Mouse (Mus musculus): ENCODE results near the gene Ism2. TPM values are rescaled to one million over a fixed set of nuclear protein-coding genes. Genes with fewer than 3 reads are reported as not detected.

Ism2 gene
- polyA plus RNA-seq, 1 experiment from 2014 or later, result 0.34 TPM

DNA sequence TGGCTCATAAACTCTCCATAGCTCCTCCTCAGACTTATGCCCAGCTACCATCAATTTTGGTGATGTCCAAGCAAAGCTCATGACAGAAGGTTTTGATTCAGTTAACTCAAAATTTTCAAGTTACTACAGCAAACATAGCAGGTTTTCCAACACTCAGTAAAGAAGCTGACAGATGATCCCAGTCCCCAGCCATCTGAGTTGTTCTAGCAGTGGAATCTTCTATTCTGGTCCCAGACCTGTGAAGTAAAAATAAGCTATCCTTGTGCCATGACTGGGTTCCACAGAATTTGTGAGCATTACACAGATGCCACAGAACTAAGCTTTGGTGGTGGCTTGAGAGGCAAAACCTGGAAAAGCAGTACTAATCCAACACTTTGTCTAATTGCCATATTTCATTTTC lies 34.3 kb upstream of the Ism2 start:
- DNase-seq (ENCODE audit: low spot score), result no peak
- Histone ChIP-seq H3K36me3 (ENCODE audit: control insufficient read depth, insufficient read depth, low read length) (no peaks in the 10 kb centered on the region), H3K27ac (replicated peaks) (no peak overlapping the region), H3K9ac (ENCODE audit: low read length) (no peak overlapping the region), H3K4me3 (ENCODE audit: low read depth, low read length) (no peak overlapping the region), H3K9me3 (ENCODE audit: control insufficient read depth, low read length) (no peaks in the 10 kb centered on the region), H3K4me2 (replicated peaks; ENCODE audit: low read depth) (no peak overlapping the region), H3K27me3 (ENCODE audit: control insufficient read depth, insufficient read depth, low read length) (no peaks in the 10 kb centered on the region), H3K4me1 (replicated peaks; ENCODE audit: control insufficient read depth, insufficient read depth) (no peaks in the 10 kb centered on the region)
- ATAC-seq (ENCODE audit: low FRiP score, low TSS enrichment), result no peak
- TF ChIP-seq CTCF (IDR thresholded peaks at IDR 0.05; ENCODE audit: low read depth) (no peak), EP300 (optimal IDR thresholded peaks at IDR 0.05) (no peak)

DNA sequence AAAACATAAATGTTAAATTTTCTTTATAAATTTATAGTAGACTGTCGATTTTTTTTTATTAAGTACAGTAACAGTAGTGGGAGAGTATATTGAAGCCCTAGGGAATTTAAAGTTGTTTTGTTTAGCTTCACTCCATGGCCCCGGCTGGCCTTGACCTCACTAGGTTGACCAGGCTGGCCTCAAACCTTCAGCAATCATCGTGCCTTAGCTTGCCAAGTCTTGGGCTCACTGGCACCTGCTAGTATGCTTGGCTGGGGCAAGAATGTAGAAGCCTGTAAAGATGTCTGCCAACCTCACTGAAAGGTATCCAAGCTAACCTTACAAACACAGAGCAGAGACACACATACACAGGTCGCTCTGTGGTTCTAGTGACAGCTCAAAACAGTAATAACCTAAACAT lies 33.0 kb upstream of the Ism2 start:
- Histone ChIP-seq H3K27ac (replicated peaks) (no peak overlapping the region), H3K4me1 (replicated peaks; ENCODE audit: control insufficient read depth, insufficient read depth) (no peaks in the 10 kb centered on the region), H3K9me3 (ENCODE audit: control insufficient read depth, low read length) (no peaks in the 10 kb centered on the region), H3K36me3 (ENCODE audit: control insufficient read depth, insufficient read depth, low read length) (no peaks in the 10 kb centered on the region), H3K9ac (ENCODE audit: low read length) (no peak overlapping the region), H3K4me3 (ENCODE audit: low read depth, low read length) (no peak overlapping the region), H3K4me2 (replicated peaks; ENCODE audit: low read depth) (no peak overlapping the region), H3K27me3 (ENCODE audit: control insufficient read depth, insufficient read depth, low read length) (no peaks in the 10 kb centered on the region)
- DNase-seq (ENCODE audit: low spot score) (no peak), ATAC-seq (ENCODE audit: low FRiP score, low TSS enrichment) (no peak)
- 73% methylated on average over 4 of the region's 4 CpGs for WGBS
- no peak for TF ChIP-seq EP300 (optimal IDR thresholded peaks at IDR 0.05)
- no peak for TF ChIP-seq CTCF (IDR thresholded peaks at IDR 0.05; ENCODE audit: low read depth)

DNA sequence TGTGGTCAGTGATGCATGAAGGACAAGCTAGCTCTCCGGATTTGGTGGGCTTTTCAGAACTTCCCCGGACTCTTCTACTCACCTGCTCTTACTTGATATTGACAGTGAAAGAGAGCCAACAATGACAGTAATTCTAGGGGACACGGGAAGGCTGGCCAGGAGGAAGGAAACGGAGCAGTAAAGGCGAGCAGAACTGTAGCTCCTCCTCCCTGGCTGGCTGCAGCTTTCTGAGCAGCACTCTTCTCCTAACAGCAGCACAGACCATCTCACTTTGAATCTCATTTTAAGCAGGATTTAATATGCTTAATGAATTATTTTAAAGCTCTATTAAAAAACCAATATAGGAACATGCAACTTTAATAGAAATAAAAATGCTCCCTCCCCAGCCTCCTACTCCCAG lies 32.4 kb upstream of the Ism2 start:
- Histone ChIP-seq H3K4me3 (ENCODE audit: low read depth, low read length) (no peak overlapping the region), H3K27me3 (ENCODE audit: control insufficient read depth, insufficient read depth, low read length) (no peaks in the 10 kb centered on the region), H3K4me1 (replicated peaks; ENCODE audit: control insufficient read depth, insufficient read depth) (no peaks in the 10 kb centered on the region), H3K9ac (ENCODE audit: low read length) (no peak overlapping the region), H3K4me2 (replicated peaks; ENCODE audit: low read depth) (no peak overlapping the region), H3K27ac (replicated peaks) (no peak overlapping the region), H3K36me3 (ENCODE audit: control insufficient read depth, insufficient read depth, low read length) (no peaks in the 10 kb centered on the region), H3K9me3 (ENCODE audit: control insufficient read depth, low read length) (no peaks in the 10 kb centered on the region)
- TF ChIP-seq CTCF (IDR thresholded peaks at IDR 0.05; ENCODE audit: low read depth) (no peak), EP300 (optimal IDR thresholded peaks at IDR 0.05) (no peak)
- WGBS, result 46% methylated on average over 5 of the region's 5 CpGs
- ATAC-seq (ENCODE audit: low FRiP score, low TSS enrichment) (no peak), DNase-seq (ENCODE audit: low spot score) (no peak)

DNA sequence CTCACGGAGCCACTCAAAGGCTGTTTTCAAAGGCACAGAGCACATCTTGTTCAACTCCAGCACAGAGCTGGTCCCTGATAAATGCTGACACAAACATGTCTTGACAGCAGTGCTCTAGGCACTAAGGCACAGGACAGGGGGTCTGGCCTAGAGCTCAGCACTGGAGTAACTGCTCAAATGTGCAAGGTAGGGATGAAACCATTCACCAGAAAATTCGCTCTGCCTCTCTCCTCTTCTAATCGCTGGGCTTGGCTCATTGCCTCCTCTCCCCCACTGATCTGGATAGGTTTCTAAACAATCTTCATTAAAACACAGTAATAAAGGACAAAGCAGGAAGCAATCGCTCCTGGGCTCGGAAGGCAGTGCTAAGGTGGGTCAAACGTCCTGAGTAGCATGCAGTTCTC lies 31.6 kb upstream of the Ism2 start:
- no peaks in the 10 kb centered on the region for H3K4me1 ChIP-seq (replicated peaks; ENCODE audit: control insufficient read depth, insufficient read depth)
- ATAC-seq (ENCODE audit: low FRiP score, low TSS enrichment) (no peak), DNase-seq (ENCODE audit: low spot score) (no peak)
- no peak for TF ChIP-seq EP300 (optimal IDR thresholded peaks at IDR 0.05)
- no peak for TF ChIP-seq CTCF (IDR thresholded peaks at IDR 0.05; ENCODE audit: low read depth)
- no peak overlapping the region for H3K4me2 ChIP-seq (replicated peaks; ENCODE audit: low read depth)
- H3K36me3 ChIP-seq (ENCODE audit: control insufficient read depth, insufficient read depth, low read length), result no peaks in the 10 kb centered on the region
- H3K27me3 ChIP-seq (ENCODE audit: control insufficient read depth, insufficient read depth, low read length), result no peaks in the 10 kb centered on the region
- H3K4me3 ChIP-seq (ENCODE audit: low read depth, low read length), result no peak overlapping the region
- H3K9me3 ChIP-seq (ENCODE audit: control insufficient read depth, low read length), result no peaks in the 10 kb centered on the region
- 52% methylated on average over 6 of the region's 6 CpGs for WGBS
- no peak overlapping the region for H3K9ac ChIP-seq (ENCODE audit: low read length)
- H3K27ac ChIP-seq (replicated peaks), result peak overlapping the region; percentile 45

DNA sequence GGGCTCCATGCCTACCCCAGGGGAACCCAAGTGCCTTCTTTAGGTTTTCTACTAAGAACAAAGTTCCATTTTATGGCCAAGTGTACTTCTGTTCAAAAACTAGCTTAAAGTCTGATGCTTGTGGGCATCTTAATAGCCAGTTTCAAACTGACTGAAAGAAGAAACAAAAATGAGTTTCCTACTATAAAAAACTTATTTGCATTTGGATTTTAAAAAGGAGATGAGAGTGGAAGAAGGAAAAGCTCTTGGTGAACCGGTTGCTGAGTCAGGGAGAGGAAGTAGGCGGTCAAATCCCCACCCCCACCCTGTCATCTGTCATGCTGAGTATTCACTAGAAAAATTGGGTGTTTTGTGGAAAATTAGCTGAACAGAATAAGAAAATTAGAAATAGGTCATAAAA lies 30.7 kb upstream of the Ism2 start:
- no peaks in the 10 kb centered on the region for H3K36me3 ChIP-seq (ENCODE audit: control insufficient read depth, insufficient read depth, low read length)
- no peaks in the 10 kb centered on the region for H3K27me3 ChIP-seq (ENCODE audit: control insufficient read depth, insufficient read depth, low read length)
- H3K4me1 ChIP-seq (replicated peaks; ENCODE audit: control insufficient read depth, insufficient read depth), result no peaks in the 10 kb centered on the region
- H3K27ac ChIP-seq (replicated peaks), result no peak overlapping the region
- H3K9me3 ChIP-seq (ENCODE audit: control insufficient read depth, low read length), result no peaks in the 10 kb centered on the region
- H3K4me2 ChIP-seq (replicated peaks; ENCODE audit: low read depth), result no peak overlapping the region
- WGBS, result 55% methylated on average over 2 of the region's 2 CpGs
- DNase-seq (ENCODE audit: low spot score), result no peak
- TF ChIP-seq EP300 (optimal IDR thresholded peaks at IDR 0.05), result no peak
- no peak for TF ChIP-seq CTCF (IDR thresholded peaks at IDR 0.05; ENCODE audit: low read depth)
- no peak for ATAC-seq (ENCODE audit: low FRiP score, low TSS enrichment)
- no peak overlapping the region for H3K9ac ChIP-seq (ENCODE audit: low read length)
- no peak overlapping the region for H3K4me3 ChIP-seq (ENCODE audit: low read depth, low read length)

DNA sequence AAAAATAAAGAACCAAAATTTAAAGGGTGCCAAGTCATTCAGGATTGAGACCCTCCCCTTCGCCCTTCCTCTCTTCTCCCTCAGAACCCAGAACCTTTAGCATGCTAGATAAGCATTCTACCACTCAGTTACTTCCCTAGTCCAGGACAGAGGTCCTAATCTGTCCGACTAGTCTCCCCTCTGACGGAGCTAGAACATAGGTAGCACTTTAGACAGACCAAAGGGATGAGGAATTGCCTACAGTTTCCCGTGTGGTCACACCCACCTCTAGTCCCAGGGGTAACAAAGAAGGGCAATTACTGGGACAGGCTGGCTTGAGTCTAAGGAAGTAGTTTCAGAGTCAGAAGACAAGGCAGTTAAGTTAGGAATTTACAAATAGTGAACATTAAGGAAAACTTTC lies 28.5 kb upstream of the Ism2 start:
- 39% methylated on average over 4 of the region's 4 CpGs for WGBS
- Histone ChIP-seq H3K27ac (replicated peaks) (peak overlapping the region; percentile 30; the same call in 1 of the 2 replicates), H3K27me3 (ENCODE audit: control insufficient read depth, insufficient read depth, low read length) (no peaks in the 10 kb centered on the region), H3K4me2 (replicated peaks; ENCODE audit: low read depth) (no peak overlapping the region), H3K9me3 (ENCODE audit: control insufficient read depth, low read length) (no peaks in the 10 kb centered on the region), H3K36me3 (ENCODE audit: control insufficient read depth, insufficient read depth, low read length) (no peaks in the 10 kb centered on the region), H3K4me3 (ENCODE audit: low read depth, low read length) (no peak overlapping the region), H3K9ac (ENCODE audit: low read length) (no peak overlapping the region), H3K4me1 (replicated peaks; ENCODE audit: control insufficient read depth, insufficient read depth) (no peaks in the 10 kb centered on the region)
- DNase-seq (ENCODE audit: low spot score), result no peak
- TF ChIP-seq CTCF (IDR thresholded peaks at IDR 0.05; ENCODE audit: low read depth), result no peak
- TF ChIP-seq EP300 (optimal IDR thresholded peaks at IDR 0.05), result no peak
- ATAC-seq (ENCODE audit: low FRiP score, low TSS enrichment), result no peak
